Mouse (Mus musculus): ENCODE data around the gene Csf2. TPM values are rescaled to one million over a fixed set of nuclear protein-coding genes. Genes with fewer than 3 reads are reported as not detected.

Csf2 gene
- polyA plus RNA-seq, 1 experiment from 2014 or later, result not detected

Other genes with a start within 250 kb of the Csf2 start
- 0.87 and 2.2 TPM in 2 replicates for gene Slc22a4, start 221.6 kb downstream of the Csf2 start, polyA plus RNA-seq (2015; fragmentation: Nextera tagmentation; extraction: Ambion mirVana)
- gene Pdlim4, start 180.7 kb downstream of the Csf2 start, polyA plus RNA-seq (2015; fragmentation: Nextera tagmentation; extraction: Ambion mirVana), result 45.3 and 49.5 TPM in 2 replicates
- gene P4ha2, start 149.6 kb downstream of the Csf2 start, polyA plus RNA-seq (2015; fragmentation: Nextera tagmentation; extraction: Ambion mirVana), result 6.8 and 8.6 TPM in 2 replicates
- not detected in 2 replicates for gene Il3, start 17.6 kb upstream of the Csf2 start, polyA plus RNA-seq (2015; fragmentation: Nextera tagmentation; extraction: Ambion mirVana)
- 38.5 and 40.9 TPM in 2 replicates for gene Acsl6, start 54.1 kb upstream of the Csf2 start, polyA plus RNA-seq (2015; fragmentation: Nextera tagmentation; extraction: Ambion mirVana)
- not detected in 2 replicates for gene Meikin, start 121.0 kb upstream of the Csf2 start, polyA plus RNA-seq (2015; fragmentation: Nextera tagmentation; extraction: Ambion mirVana)
- gene Fnip1, start 188.5 kb upstream of the Csf2 start, polyA plus RNA-seq (2015; fragmentation: Nextera tagmentation; extraction: Ambion mirVana), result 12.9 and 13.6 TPM in 2 replicates